Mouse (Mus musculus): ENCODE results near the gene Mrps6. TPM values are rescaled to one million over a fixed set of nuclear protein-coding genes. Genes with fewer than 3 reads are reported as not detected.

The Mrps6 gene
- polyA plus RNA-seq, 1 experiment from 2014 or later = 95.4 TPM

DNA sequence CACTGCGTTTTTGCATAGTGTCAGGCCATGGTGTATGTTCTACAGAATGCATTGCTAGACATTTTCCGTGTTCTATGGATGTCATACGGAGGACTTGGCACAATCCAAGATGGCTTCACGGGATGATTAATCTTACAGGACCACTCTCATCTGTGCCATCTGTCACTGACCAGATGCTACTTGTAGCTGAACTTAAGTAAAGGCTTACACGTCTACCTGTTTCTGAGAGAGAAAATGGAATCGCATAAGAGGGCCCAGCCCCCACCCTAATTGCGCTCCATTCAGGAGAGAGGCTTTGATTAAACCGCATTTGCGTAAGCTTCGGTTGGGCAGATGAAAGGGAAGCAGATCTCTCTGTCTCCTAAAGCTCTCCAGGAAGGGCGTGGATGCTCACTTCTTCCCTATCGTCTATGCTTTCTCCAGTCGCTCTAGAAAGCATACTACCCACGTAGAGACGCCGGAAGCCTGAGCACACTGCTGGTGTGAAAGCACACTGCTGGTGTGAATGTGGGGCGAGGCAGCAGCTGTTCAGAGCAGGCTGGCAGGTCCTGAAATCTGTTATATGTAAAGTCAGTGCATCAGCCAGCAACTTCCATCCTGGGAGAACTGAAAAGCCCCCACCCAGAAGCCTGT is 62.9 kb downstream of the Mrps6 start:
- no peak overlapping the region for H3K4me3 ChIP-seq (ENCODE audit: low read depth, low read length)
- no peaks in the 10 kb centered on the region for H3K4me1 ChIP-seq (ENCODE audit: control insufficient read depth, insufficient read depth, low read length)
- H3K27me3 ChIP-seq (ENCODE audit: control insufficient read depth, insufficient read depth, low read length) = no peaks in the 10 kb centered on the region
- H3K4me2 ChIP-seq (replicated peaks; ENCODE audit: low read depth, low read length) = no peak overlapping the region
- peaks cover 4% of the 10 kb centered on the region; the same call in 1 of the 2 replicates for H3K9me3 ChIP-seq (ENCODE audit: control insufficient read depth, low read depth, low read length)
- H3K9ac ChIP-seq (replicated peaks; ENCODE audit: low read depth, low read length) = no peak overlapping the region
- H3K27ac ChIP-seq (ENCODE audit: low read length) = no peak overlapping the region
- WGBS = 78% methylated on average over 17 of the region's 17 CpGs
- ATAC-seq (ENCODE audit: insufficient number of reproducible peaks, insufficient read depth, low FRiP score, low read depth) = no peak
- no peaks in the 10 kb centered on the region for H3K36me3 ChIP-seq (ENCODE audit: control insufficient read depth, insufficient read depth, low read length)

DNA sequence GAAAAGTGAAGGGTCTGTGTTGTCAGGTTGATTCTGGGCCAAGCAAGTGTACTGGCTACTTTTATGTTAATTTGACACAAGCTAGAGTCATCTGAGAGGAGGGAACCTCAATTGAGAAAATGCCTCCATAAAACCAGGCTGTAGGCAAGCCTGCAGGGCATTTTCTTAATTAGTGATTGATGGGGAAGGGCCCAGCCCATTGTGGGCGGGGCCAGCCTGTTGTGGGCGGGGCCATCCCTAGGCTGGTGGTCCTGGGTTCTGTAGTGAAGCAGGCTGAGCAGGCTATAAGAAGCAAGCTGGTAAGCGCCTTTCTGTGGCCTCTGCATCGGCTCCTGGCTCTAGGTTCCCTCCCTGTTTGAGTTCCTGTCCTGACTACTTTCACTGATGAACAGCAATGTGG is 69.2 kb downstream of the Mrps6 start:
- no peak overlapping the region for H3K4me2 ChIP-seq (replicated peaks; ENCODE audit: low read depth, low read length)
- WGBS = 42% methylated on average over 4 of the region's 4 CpGs
- H3K27me3 ChIP-seq (ENCODE audit: control insufficient read depth, insufficient read depth, low read length) = no peaks in the 10 kb centered on the region
- ATAC-seq (ENCODE audit: insufficient number of reproducible peaks, insufficient read depth, low FRiP score, low read depth) = no peak
- H3K9ac ChIP-seq (replicated peaks; ENCODE audit: low read depth, low read length) = no peak overlapping the region
- H3K9me3 ChIP-seq (ENCODE audit: control insufficient read depth, low read depth, low read length) = peaks cover 4% of the 10 kb centered on the region; the same call in 1 of the 2 replicates
- no peaks in the 10 kb centered on the region for H3K4me1 ChIP-seq (ENCODE audit: control insufficient read depth, insufficient read depth, low read length)
- H3K36me3 ChIP-seq (ENCODE audit: control insufficient read depth, insufficient read depth, low read length) = no peaks in the 10 kb centered on the region
- no peak overlapping the region for H3K4me3 ChIP-seq (ENCODE audit: low read depth, low read length)
- H3K27ac ChIP-seq (ENCODE audit: low read length) = no peak overlapping the region

DNA sequence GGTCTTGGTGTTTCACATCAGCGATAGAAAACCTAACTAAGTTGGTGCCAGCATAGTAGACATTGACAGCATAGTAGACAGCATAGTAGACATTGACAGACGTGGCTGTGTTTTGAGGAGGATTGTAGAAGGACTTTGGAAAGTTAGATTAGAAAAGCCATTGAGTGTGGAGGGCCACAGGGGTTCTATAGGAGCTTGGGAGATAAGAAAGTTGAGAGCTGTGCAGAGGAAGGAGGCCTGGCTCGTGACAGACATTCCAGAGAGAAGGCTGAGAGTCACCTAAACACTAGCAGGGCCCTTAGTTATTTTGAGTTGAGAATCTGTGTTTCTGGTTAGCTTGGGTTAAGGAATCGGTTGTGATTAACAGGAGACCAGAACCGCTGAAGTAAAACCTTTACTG is 69.6 kb downstream of the Mrps6 start:
- no peak for ATAC-seq (ENCODE audit: insufficient number of reproducible peaks, insufficient read depth, low FRiP score, low read depth)
- 80% methylated on average over 5 of the region's 5 CpGs for WGBS

DNA sequence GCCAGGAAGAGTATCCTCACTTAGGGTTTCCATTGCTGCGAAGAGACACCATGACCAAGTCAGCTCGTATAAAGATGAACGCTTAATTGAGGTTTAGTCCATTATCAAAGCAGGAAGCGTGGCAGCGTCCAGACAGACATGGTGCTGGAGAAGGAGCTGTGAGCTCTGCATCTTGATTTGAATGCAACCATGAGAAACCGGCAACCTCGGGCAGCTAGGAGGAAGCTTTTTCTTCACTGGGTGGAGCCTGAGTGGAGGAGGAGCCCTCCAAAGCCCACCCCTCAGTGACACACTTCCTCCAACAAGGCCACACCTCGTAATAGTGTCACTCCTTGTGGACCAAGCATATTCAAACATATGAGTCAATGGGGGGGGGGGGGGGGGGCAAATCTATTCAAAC is 71.8 kb downstream of the Mrps6 start:
- Histone ChIP-seq H3K9me3 (ENCODE audit: control insufficient read depth, low read depth, low read length) (no peaks in the 10 kb centered on the region), H3K27ac (ENCODE audit: low read length) (no peak overlapping the region), H3K4me1 (ENCODE audit: control insufficient read depth, insufficient read depth, low read length) (no peaks in the 10 kb centered on the region), H3K9ac (replicated peaks; ENCODE audit: low read depth, low read length) (no peak overlapping the region), H3K4me2 (replicated peaks; ENCODE audit: low read depth, low read length) (no peak overlapping the region), H3K27me3 (ENCODE audit: control insufficient read depth, insufficient read depth, low read length) (no peaks in the 10 kb centered on the region), H3K4me3 (ENCODE audit: low read depth, low read length) (no peak overlapping the region), H3K36me3 (ENCODE audit: control insufficient read depth, insufficient read depth, low read length) (no peaks in the 10 kb centered on the region)
- no peak for ATAC-seq (ENCODE audit: insufficient number of reproducible peaks, insufficient read depth, low FRiP score, low read depth)
- WGBS = 91% methylated on average over 8 of the region's 8 CpGs

More for the DNA sequence above, 69.6 kb downstream of the Mrps6 start:
- no peak overlapping the region for H3K27ac ChIP-seq (ENCODE audit: low read length)
- no peaks in the 10 kb centered on the region for H3K36me3 ChIP-seq (ENCODE audit: control insufficient read depth, insufficient read depth, low read length)
- H3K4me1 ChIP-seq (ENCODE audit: control insufficient read depth, insufficient read depth, low read length) = no peaks in the 10 kb centered on the region
- H3K9me3 ChIP-seq (ENCODE audit: control insufficient read depth, low read depth, low read length) = peaks cover 4% of the 10 kb centered on the region; the same call in 1 of the 2 replicates
- no peak overlapping the region for H3K4me2 ChIP-seq (replicated peaks; ENCODE audit: low read depth, low read length)
- H3K9ac ChIP-seq (replicated peaks; ENCODE audit: low read depth, low read length) = no peak overlapping the region
- H3K4me3 ChIP-seq (ENCODE audit: low read depth, low read length) = no peak overlapping the region
- no peaks in the 10 kb centered on the region for H3K27me3 ChIP-seq (ENCODE audit: control insufficient read depth, insufficient read depth, low read length)

DNA sequence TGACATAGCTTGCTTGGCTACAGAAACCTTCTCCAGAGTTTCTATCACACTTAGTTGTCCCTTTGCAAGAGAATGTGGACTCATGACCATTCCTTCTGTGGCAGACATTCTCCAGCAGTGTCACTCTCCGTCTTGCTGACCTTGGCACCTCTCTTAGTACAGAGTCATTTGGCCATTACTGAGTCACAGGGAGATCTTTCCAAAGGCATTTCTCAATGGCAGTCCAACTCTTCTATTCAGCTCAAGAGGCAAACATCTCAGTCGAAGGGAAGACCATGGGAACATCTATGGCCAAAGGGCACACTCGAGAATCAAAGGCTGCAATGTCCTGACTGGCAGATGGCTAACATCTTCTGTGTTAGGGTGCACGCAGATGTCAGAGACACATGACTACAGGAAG is 74.4 kb downstream of the Mrps6 start:
- 81% methylated on average over 4 of the region's 4 CpGs for WGBS
- no peak overlapping the region for H3K4me2 ChIP-seq (replicated peaks; ENCODE audit: low read depth, low read length)
- no peaks in the 10 kb centered on the region for H3K36me3 ChIP-seq (ENCODE audit: control insufficient read depth, insufficient read depth, low read length)
- H3K4me3 ChIP-seq (ENCODE audit: low read depth, low read length) = no peak overlapping the region
- no peaks in the 10 kb centered on the region for H3K27me3 ChIP-seq (ENCODE audit: control insufficient read depth, insufficient read depth, low read length)
- no peaks in the 10 kb centered on the region for H3K4me1 ChIP-seq (ENCODE audit: control insufficient read depth, insufficient read depth, low read length)
- H3K9ac ChIP-seq (replicated peaks; ENCODE audit: low read depth, low read length) = no peak overlapping the region
- ATAC-seq (ENCODE audit: insufficient number of reproducible peaks, insufficient read depth, low FRiP score, low read depth) = no peak
- no peaks in the 10 kb centered on the region for H3K9me3 ChIP-seq (ENCODE audit: control insufficient read depth, low read depth, low read length)
- no peak overlapping the region for H3K27ac ChIP-seq (ENCODE audit: low read length)

DNA sequence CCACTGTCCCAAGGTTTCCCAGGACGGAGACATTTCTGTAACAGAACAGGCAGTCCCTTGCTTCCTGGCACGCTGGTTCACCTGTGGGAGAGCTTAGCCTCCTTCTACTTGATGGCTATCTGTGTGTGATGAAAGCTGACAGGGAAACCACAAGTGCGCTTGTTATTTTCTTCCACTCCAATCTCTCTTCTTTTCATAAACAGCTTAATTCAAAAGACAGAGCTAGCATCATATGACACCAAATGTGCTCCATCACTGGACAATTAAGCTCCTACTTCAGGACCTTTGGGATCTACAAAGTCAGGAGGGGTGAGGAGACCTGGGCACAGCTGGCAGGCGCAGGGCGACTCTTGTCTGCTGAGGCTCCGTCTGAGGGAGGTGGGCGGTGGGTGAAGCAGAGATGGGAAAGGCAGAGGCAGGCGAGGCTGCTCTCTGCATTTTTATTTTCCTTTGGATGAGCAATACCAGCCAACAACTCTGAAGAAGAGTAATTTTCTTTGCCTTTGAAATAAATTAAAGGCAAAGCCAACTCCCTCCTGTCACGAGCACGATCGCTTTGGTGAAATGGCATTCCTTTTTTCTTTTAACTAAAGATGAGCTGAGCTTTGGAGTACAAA is 76.2 kb downstream of the Mrps6 start:
- Histone ChIP-seq H3K9ac (replicated peaks; ENCODE audit: low read depth, low read length) (no peak overlapping the region), H3K4me1 (ENCODE audit: control insufficient read depth, insufficient read depth, low read length) (no peaks in the 10 kb centered on the region), H3K27me3 (ENCODE audit: control insufficient read depth, insufficient read depth, low read length) (no peaks in the 10 kb centered on the region), H3K9me3 (ENCODE audit: control insufficient read depth, low read depth, low read length) (no peaks in the 10 kb centered on the region), H3K27ac (ENCODE audit: low read length) (no peak overlapping the region), H3K4me3 (ENCODE audit: low read depth, low read length) (no peak overlapping the region), H3K36me3 (ENCODE audit: control insufficient read depth, insufficient read depth, low read length) (no peaks in the 10 kb centered on the region), H3K4me2 (replicated peaks; ENCODE audit: low read depth, low read length) (no peak overlapping the region)
- 75% methylated on average over 11 of the region's 11 CpGs for WGBS
- ATAC-seq (ENCODE audit: insufficient number of reproducible peaks, insufficient read depth, low FRiP score, low read depth) = no peak

DNA sequence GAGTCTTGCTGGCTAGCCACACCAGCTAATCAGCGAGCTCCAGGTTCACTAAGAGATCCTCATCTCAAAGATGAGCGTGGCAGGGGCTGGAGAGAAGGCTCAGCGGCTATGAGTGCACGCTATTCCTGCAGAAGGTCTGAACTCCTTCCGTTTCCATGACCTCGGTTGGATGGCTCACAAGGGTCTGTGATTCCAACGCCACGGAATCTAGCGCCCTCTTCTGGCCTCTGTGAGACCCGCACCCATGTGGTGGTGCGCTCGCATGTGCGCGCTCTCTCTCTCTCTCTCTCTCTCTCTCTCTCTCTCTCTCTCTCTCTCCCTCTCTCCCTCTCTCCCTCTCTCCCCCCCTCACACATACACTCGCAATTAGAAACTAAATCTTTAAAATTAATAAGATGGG is 78.2 kb downstream of the Mrps6 start:
- no peaks in the 10 kb centered on the region for H3K36me3 ChIP-seq (ENCODE audit: control insufficient read depth, insufficient read depth, low read length)
- no peaks in the 10 kb centered on the region for H3K9me3 ChIP-seq (ENCODE audit: control insufficient read depth, low read depth, low read length)
- WGBS = 90% methylated on average over 15 of the region's 15 CpGs
- no peak overlapping the region for H3K27ac ChIP-seq (ENCODE audit: low read length)
- H3K9ac ChIP-seq (replicated peaks; ENCODE audit: low read depth, low read length) = no peak overlapping the region
- no peaks in the 10 kb centered on the region for H3K4me1 ChIP-seq (ENCODE audit: control insufficient read depth, insufficient read depth, low read length)
- no peak overlapping the region for H3K4me2 ChIP-seq (replicated peaks; ENCODE audit: low read depth, low read length)
- ATAC-seq (ENCODE audit: insufficient number of reproducible peaks, insufficient read depth, low FRiP score, low read depth) = no peak
- no peaks in the 10 kb centered on the region for H3K27me3 ChIP-seq (ENCODE audit: control insufficient read depth, insufficient read depth, low read length)
- H3K4me3 ChIP-seq (ENCODE audit: low read depth, low read length) = no peak overlapping the region

DNA sequence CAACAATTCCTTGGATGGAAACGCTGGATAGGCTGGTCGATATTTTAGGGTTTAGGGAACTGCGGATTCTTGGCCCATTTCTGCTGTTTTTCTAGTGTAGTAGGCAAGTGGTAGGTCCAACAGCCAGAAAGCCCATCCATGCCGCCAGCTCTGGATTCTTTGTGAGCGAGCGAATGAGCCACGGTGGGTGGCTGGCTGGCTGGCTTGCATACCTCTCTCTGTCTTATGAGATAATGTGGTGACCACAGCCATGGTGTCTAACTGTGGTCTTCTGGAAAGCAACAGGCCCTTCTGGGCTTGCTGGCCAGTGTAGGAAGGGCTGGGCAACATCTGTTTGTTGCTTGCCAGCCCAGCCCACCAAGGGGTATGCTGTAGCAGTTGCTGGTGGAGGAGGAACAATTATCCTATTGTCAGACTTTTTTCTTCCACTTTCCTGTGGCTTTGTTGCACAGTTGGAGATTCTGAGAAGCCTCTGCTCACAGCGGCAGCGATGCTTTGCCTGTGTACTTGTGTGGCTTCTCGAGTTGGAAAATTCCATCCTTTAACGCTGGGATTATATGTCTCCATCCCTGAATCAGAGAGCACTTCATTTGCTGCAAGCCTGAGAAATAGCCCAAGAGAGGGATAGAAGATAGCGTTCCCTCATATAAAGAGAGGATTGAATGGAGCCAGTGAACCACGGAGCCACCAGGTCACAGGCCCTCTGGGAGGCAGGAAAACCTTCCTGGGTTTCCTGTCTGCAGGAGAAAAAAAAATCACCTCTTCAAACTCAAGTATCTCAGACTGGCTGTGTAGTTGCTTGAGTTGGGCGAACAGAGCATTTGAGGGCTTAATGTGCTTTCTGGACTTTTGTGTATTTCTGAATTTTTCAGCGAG is 81.6 kb downstream of the Mrps6 start:
- H3K4me2 ChIP-seq (replicated peaks; ENCODE audit: low read depth, low read length) = no peak overlapping the region
- ATAC-seq (ENCODE audit: insufficient number of reproducible peaks, insufficient read depth, low FRiP score, low read depth) = no peak
- no peak overlapping the region for H3K9ac ChIP-seq (replicated peaks; ENCODE audit: low read depth, low read length)
- H3K4me1 ChIP-seq (ENCODE audit: control insufficient read depth, insufficient read depth, low read length) = no peaks in the 10 kb centered on the region
- H3K36me3 ChIP-seq (ENCODE audit: control insufficient read depth, insufficient read depth, low read length) = no peaks in the 10 kb centered on the region
- H3K9me3 ChIP-seq (ENCODE audit: control insufficient read depth, low read depth, low read length) = no peaks in the 10 kb centered on the region
- H3K27me3 ChIP-seq (ENCODE audit: control insufficient read depth, insufficient read depth, low read length) = no peaks in the 10 kb centered on the region
- H3K27ac ChIP-seq (ENCODE audit: low read length) = no peak overlapping the region
- no peak overlapping the region for H3K4me3 ChIP-seq (ENCODE audit: low read depth, low read length)
- 74% methylated on average over 15 of the region's 15 CpGs for WGBS
